Mouse (Mus musculus) forebrain, embryonic 11.5 days (tissue): ENCODE results near the gene Trpc4ap. TPM values are rescaled to one million over a fixed set of nuclear protein-coding genes. Genes with fewer than 3 reads are reported as not detected.

Experiments used
- ATAC-seq: fragments of 200-750 bp; cut with Nextera tagmentation; replicated peaks from 2 replicates; pipeline ENCODE4 v1.8.0; 2017; ENCODE audit warnings: moderate TSS enrichment; ENCODE audit not compliant: low FRiP score
- DNase-seq: peaks from one replicate; pipeline ENCODE4 v3.0.0-alpha.2; 2017; ENCODE audit warnings: low spot score
- H3K27ac ChIP-seq: fragments of 300-500 bp; sonication (generic); 2 replicates; pipeline ENCODE4 v1.5.1; 2014; ENCODE audit warnings: low read depth, low read length
- H3K27me3 ChIP-seq: fragments of 300-500 bp; sonication (generic); 2 replicates; pipeline ENCODE4 v1.6.1; 2014; ENCODE audit warnings: mild to moderate bottlenecking, low read length, mixed read lengths; ENCODE audit not compliant: control insufficient read depth, insufficient read depth
- H3K36me3 ChIP-seq: fragments of 300-500 bp; sonication (generic); 2 replicates; pipeline ENCODE4 v1.6.1; 2014; ENCODE audit warnings: mild to moderate bottlenecking, low read length, moderate library complexity, mixed read lengths; ENCODE audit not compliant: control insufficient read depth, insufficient read depth
- H3K4me1 ChIP-seq: fragments of 300-500 bp; sonication (generic); replicated peaks from 2 replicates; pipeline ENCODE4 v1.6.1; 2014; ENCODE audit warnings: low read length, mixed read lengths; ENCODE audit not compliant: control insufficient read depth, insufficient read depth
- H3K4me2 ChIP-seq: fragments of 300-500 bp; sonication (generic); 2 replicates; pipeline ENCODE4 v1.6.1; 2014; ENCODE audit warnings: low read depth, mild to moderate bottlenecking, low read length, moderate library complexity, mixed read lengths; ENCODE audit not compliant: severe bottlenecking
- H3K4me3 ChIP-seq: fragments of 300-500 bp; sonication (generic); 2 replicates; pipeline ENCODE4 v1.5.1; 2014; ENCODE audit warnings: low read depth, low read length
- H3K9ac ChIP-seq: fragments of 300-500 bp; sonication (generic); 2 replicates; pipeline ENCODE4 v1.6.1; 2014; ENCODE audit warnings: low read length
- H3K9me3 ChIP-seq: fragments of 300-500 bp; sonication (generic); 2 replicates; pipeline ENCODE4 v1.6.1; 2016; ENCODE audit warnings: low read length, mixed read lengths; ENCODE audit not compliant: control insufficient read depth
- WGBS: fragments of 180-500 bp; shearing (Covaris S2); extraction: QIAGEN DNeasy Blood & Tissue Kit; methylation state at CpG from one replicate; pipeline ENCODE4 v1.1.7; 2014; 5-methylcytosine and 5-hydroxymethylcytosine counted together
- polyA plus RNA-seq: library from polyadenylated mRNA; unstranded; fragments of >200 nt; fragmentation: Nextera tagmentation; extraction: Ambion mirVana; gene quantifications from 2 replicates; pipeline ENCODE4 v1.2.1, GENCODE M21; 2014

Gene Trpc4ap
- polyA plus RNA-seq, 1 experiment from 2014 or later, result 141 TPM

GRCm38 (mm10) chr2:155673546-155673945 is 18.6 kb downstream of the Trpc4ap start:
- no peak overlapping the region for H3K4me3 ChIP-seq

DNA sequence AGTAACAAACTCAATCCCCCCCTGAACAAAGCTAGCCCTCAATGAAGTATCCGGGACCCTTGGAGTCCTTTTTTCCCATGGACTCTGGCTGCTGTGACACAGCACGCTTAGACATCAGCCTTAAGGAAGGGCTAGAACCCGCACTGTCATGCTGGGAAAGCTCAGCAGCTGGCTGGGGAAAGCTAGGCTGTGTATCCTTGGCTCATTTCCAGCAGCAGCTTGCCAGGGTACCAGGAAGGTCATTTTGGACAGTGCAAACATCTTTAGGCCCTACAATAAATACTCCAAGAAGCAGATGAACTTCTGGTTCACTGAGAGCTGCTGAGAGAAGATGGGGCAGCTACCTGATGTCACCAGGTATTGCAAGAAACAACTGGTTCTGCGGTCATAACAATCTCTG is 20.9 kb downstream of the Trpc4ap start:
- H3K36me3 ChIP-seq, result peaks cover 7% of the 10 kb centered on the region; the same call in 1 of the 2 replicates
- no peak for ATAC-seq
- H3K9ac ChIP-seq, result no peak overlapping the region

More at GRCm38 (mm10) chr2:155673546-155673945, 18.6 kb downstream of the Trpc4ap start:
- Histone ChIP-seq H3K9ac (no peak overlapping the region), H3K27ac (no peak overlapping the region), H3K4me1 (no peaks in the 10 kb centered on the region), H3K27me3 (no peaks in the 10 kb centered on the region), H3K9me3 (no peaks in the 10 kb centered on the region), H3K4me2 (no peak overlapping the region), H3K36me3 (peaks cover 7% of the 10 kb centered on the region; the same call in 1 of the 2 replicates)
- WGBS, result 31% methylated on average over 2 of the region's 2 CpGs
- no peak for ATAC-seq
- DNase-seq, result peak; percentile 72

GRCm38 (mm10) chr2:155668461-155668860 is 23.7 kb downstream of the Trpc4ap start:
- peaks cover 7% of the 10 kb centered on the region; the same call in 1 of the 2 replicates for H3K36me3 ChIP-seq
- no peak overlapping the region for H3K27ac ChIP-seq
- no peak overlapping the region for H3K9ac ChIP-seq
- DNase-seq (no peak), ATAC-seq (no peak)
- no peak overlapping the region for H3K4me2 ChIP-seq
- H3K4me1 ChIP-seq, result no peaks in the 10 kb centered on the region
- WGBS, result 88% methylated on average over 4 of the region's 4 CpGs
- no peak overlapping the region for H3K4me3 ChIP-seq
- H3K27me3 ChIP-seq, result no peaks in the 10 kb centered on the region
- H3K9me3 ChIP-seq, result no peaks in the 10 kb centered on the region

More for the DNA sequence above, 20.9 kb downstream of the Trpc4ap start:
- 90% methylated on average over 4 of the region's 4 CpGs for WGBS
- no peak overlapping the region for H3K27ac ChIP-seq
- no peaks in the 10 kb centered on the region for H3K9me3 ChIP-seq
- no peak for DNase-seq
- no peak overlapping the region for H3K4me2 ChIP-seq
- H3K4me3 ChIP-seq, result no peak overlapping the region
- H3K27me3 ChIP-seq, result no peaks in the 10 kb centered on the region
- H3K4me1 ChIP-seq, result no peaks in the 10 kb centered on the region

DNA sequence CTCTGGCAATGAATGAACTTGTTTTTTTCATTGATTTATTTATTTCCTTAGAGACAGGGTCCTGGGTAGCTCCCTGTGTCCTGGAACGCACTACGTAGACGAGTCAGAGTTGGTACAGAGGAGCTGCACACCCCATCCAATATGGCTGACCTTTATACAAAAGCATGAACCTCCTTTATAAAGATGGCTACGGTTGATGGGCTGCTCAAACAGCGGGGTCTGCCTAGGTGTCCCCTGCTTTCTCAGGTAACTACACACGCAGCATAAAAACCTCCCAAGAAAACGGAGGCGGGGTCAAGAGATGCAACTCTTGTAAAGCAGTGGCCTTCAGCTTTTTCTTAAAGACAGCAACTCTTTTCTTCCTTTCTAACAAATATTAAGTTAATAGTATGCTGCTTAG is 24.3 kb downstream of the Trpc4ap start:
- H3K9ac ChIP-seq, result no peak overlapping the region
- H3K27ac ChIP-seq, result no peak overlapping the region
- no peak for DNase-seq
- H3K27me3 ChIP-seq, result no peaks in the 10 kb centered on the region
- peaks cover 6% of the 10 kb centered on the region; the same call in 1 of the 2 replicates for H3K36me3 ChIP-seq
- WGBS, result 95% methylated on average over 8 of the region's 8 CpGs
- no peak overlapping the region for H3K4me2 ChIP-seq
- no peaks in the 10 kb centered on the region for H3K4me1 ChIP-seq
- no peaks in the 10 kb centered on the region for H3K9me3 ChIP-seq
- H3K4me3 ChIP-seq, result no peak overlapping the region
- no peak for ATAC-seq

- Histone ChIP-seq H3K9me3 (no peaks in the 10 kb centered on the region), H3K9ac (no peak overlapping the region), H3K4me1 (no peaks in the 10 kb centered on the region), H3K27ac (no peak overlapping the region), H3K4me3 (no peak overlapping the region), H3K27me3 (no peaks in the 10 kb centered on the region), H3K36me3 (no peaks in the 10 kb centered on the region; the same call in 1 of the 2 replicates), H3K4me2 (no peak overlapping the region)
- ATAC-seq, result no peak
- 82% methylated on average over 6 of the region's 6 CpGs for WGBS
- no peak for DNase-seq
These were observed 28.2 kb downstream of the Trpc4ap start for GRCm38 (mm10) chr2:155663910-155664460.

- Histone ChIP-seq H3K4me2 (no peak overlapping the region), H3K27ac (no peak overlapping the region), H3K27me3 (no peaks in the 10 kb centered on the region), H3K9me3 (no peaks in the 10 kb centered on the region), H3K36me3 (no peaks in the 10 kb centered on the region; the same call in 1 of the 2 replicates), H3K9ac (no peak overlapping the region), H3K4me1 (no peaks in the 10 kb centered on the region), H3K4me3 (no peak overlapping the region)
- ATAC-seq, result no peak
- DNase-seq, result peak; percentile 67
- 35% methylated on average over 5 of the region's 5 CpGs for WGBS
These were observed 29.1 kb downstream of the Trpc4ap start for GRCm38 (mm10) chr2:155663097-155663496.

GRCm38 (mm10) chr2:155662390-155662789 is 29.8 kb downstream of the Trpc4ap start:
- H3K4me3 ChIP-seq, result no peak overlapping the region
- H3K9me3 ChIP-seq, result no peaks in the 10 kb centered on the region
- H3K9ac ChIP-seq, result no peak overlapping the region
- DNase-seq (no peak), ATAC-seq (no peak)
- no peaks in the 10 kb centered on the region for H3K27me3 ChIP-seq
- no peak overlapping the region for H3K4me2 ChIP-seq
- no peaks in the 10 kb centered on the region for H3K4me1 ChIP-seq
- WGBS, result 88% methylated on average over 5 of the region's 5 CpGs
- no peak overlapping the region for H3K27ac ChIP-seq
- H3K36me3 ChIP-seq, result no peaks in the 10 kb centered on the region; the same call in 1 of the 2 replicates

- Histone ChIP-seq H3K27me3 (no peaks in the 10 kb centered on the region), H3K4me3 (no peak overlapping the region), H3K9me3 (no peaks in the 10 kb centered on the region), H3K4me2 (no peak overlapping the region), H3K36me3 (peaks cover 4% of the 10 kb centered on the region; the same call in 1 of the 2 replicates), H3K9ac (no peak overlapping the region), H3K4me1 (peaks cover 5% of the 10 kb centered on the region; the same call in 1 of the 2 replicates), H3K27ac (no peak overlapping the region)
- ATAC-seq (peak; percentile 56), DNase-seq (no peak)
- WGBS, result 37% methylated on average over 6 of the region's 6 CpGs
These were observed 36.3 kb downstream of the Trpc4ap start for GRCm38 (mm10) chr2:155655759-155656372.
